Mouse (Mus musculus): ENCODE measurements around the gene Zc3h7a.

GRCm38 (mm10) chr16:11092523-11092922, 83.7 kb downstream of the Zc3h7a start:
- no peak for TF ChIP-seq CTCF (IDR thresholded peaks at IDR 0.05; ENCODE audit: borderline replicate concordance, extremely low read depth, insufficient read depth, insufficient read length)
- no peak for TF ChIP-seq POLR2A (IDR thresholded peaks at IDR 0.05; ENCODE audit: borderline replicate concordance, extremely low read depth, insufficient read depth, insufficient read length, poor library complexity, severe bottlenecking)
